Mouse (Mus musculus): ENCODE measurements at regions not wholly inside any gene's neighbourhood (a gene's known extent, or its start where the extent isn't known, plus 50 kb on each side); places are given as distances from the start of the nearest gene placed in this dataset.

GRCm38 (mm10) chr17:47282476-47282875 is 86.2 kb upstream of the Mrps10 start:
- TF ChIP-seq CTCF (IDR thresholded peaks at IDR 0.05; ENCODE audit: extremely low read depth, insufficient read depth, low read length) (no peak), POLR2A (IDR thresholded peaks at IDR 0.05; ENCODE audit: extremely low read depth, insufficient read depth, low read length) (no peak)

Measured in cortical plate, adult 2 months (tissue).